Mouse (Mus musculus) cerebellum, postnatal 36 days (tissue): ENCODE results near the gene Smyd4.
"Not testable (repeated sequence)": the region's sequence is repeated elsewhere in the genome, so short reads cannot be mapped to it uniquely, and the experiment has no call there.

Experiments used
- DNase-seq, 2 experiments: peaks; one replicate each; pipeline ENCODE4 v3.0.0; 2021 to 2022; ENCODE audit warnings: mixed read lengths in 2 of 2

The Smyd4 gene

GRCm38 (mm10) chr11:75346556-75347187 lies 1.6 kb upstream of the Smyd4 start:
- no peak for DNase-seq

- no peak for DNase-seq
Observed at GRCm38 (mm10) chr11:75347188-75347585, 1.0 kb upstream of the Smyd4 start.

GRCm38 (mm10) chr11:75347596-75347995 lies 637 bp upstream of the Smyd4 start:
- DNase-seq: no peak

- no peak for DNase-seq
Observed at GRCm38 (mm10) chr11:75348890-75349261, 643 bp downstream of the Smyd4 start.

GRCm38 (mm10) chr11:75351225-75351624 lies 3.0 kb downstream of the Smyd4 start:
- no peak for DNase-seq

- DNase-seq: no peak
Observed at GRCm38 (mm10) chr11:75355475-75355874, 7.2 kb downstream of the Smyd4 start.

GRCm38 (mm10) chr11:75377125-75377524 lies 28.9 kb downstream of the Smyd4 start:
- DNase-seq: no peak

- not testable (repeated sequence) for DNase-seq
Observed at GRCm38 (mm10) chr11:75378786-75379185, 30.6 kb downstream of the Smyd4 start.

GRCm38 (mm10) chr11:75383529-75383928 lies 35.3 kb downstream of the Smyd4 start:
- not testable (repeated sequence) for DNase-seq

- DNase-seq: no peak
Observed at GRCm38 (mm10) chr11:75395611-75396010, 47.4 kb downstream of the Smyd4 start.

- no peak for DNase-seq
Observed at GRCm38 (mm10) chr11:75397452-75397851, 49.2 kb downstream of the Smyd4 start.

- DNase-seq: peak; percentile 43 to 49
Observed at GRCm38 (mm10) chr11:75399411-75399841, 51.2 kb downstream of the Smyd4 start.

GRCm38 (mm10) chr11:75400099-75400498 lies 51.9 kb downstream of the Smyd4 start:
- peak; percentile 21 to 22 for DNase-seq

- DNase-seq: peak in 1 of 2 experiments; percentile 16
Observed at GRCm38 (mm10) chr11:75402271-75402690, 54.0 kb downstream of the Smyd4 start.

- no peak for DNase-seq
Observed at GRCm38 (mm10) chr11:75403301-75404052, 55.2 kb downstream of the Smyd4 start.

GRCm38 (mm10) chr11:75404801-75405200 lies 56.6 kb downstream of the Smyd4 start:
- DNase-seq: peak; percentile 14 to 22

- no peak for DNase-seq
Observed at GRCm38 (mm10) chr11:75406104-75406503, 57.9 kb downstream of the Smyd4 start.

- peak; percentile 28 to 35 for DNase-seq
Observed at GRCm38 (mm10) chr11:75406865-75407264, 58.6 kb downstream of the Smyd4 start.

GRCm38 (mm10) chr11:75409679-75410575 lies 61.7 kb downstream of the Smyd4 start:
- no peak for DNase-seq

- no peak for DNase-seq
Observed at GRCm38 (mm10) chr11:75410591-75410990, 62.4 kb downstream of the Smyd4 start.

GRCm38 (mm10) chr11:75415096-75415495 lies 66.9 kb downstream of the Smyd4 start:
- no peak for DNase-seq

GRCm38 (mm10) chr11:75415994-75416393 lies 67.8 kb downstream of the Smyd4 start:
- DNase-seq: no peak

GRCm38 (mm10) chr11:75420037-75420436 lies 71.8 kb downstream of the Smyd4 start:
- no peak for DNase-seq
